Mouse (Mus musculus): ENCODE results near the gene Nr3c2. TPM values are rescaled to one million over a fixed set of nuclear protein-coding genes. Genes with fewer than 3 reads are reported as not detected.

Gene Nr3c2
- polyA plus RNA-seq, 1 experiment from 2014 or later: 3.0 TPM

DNA sequence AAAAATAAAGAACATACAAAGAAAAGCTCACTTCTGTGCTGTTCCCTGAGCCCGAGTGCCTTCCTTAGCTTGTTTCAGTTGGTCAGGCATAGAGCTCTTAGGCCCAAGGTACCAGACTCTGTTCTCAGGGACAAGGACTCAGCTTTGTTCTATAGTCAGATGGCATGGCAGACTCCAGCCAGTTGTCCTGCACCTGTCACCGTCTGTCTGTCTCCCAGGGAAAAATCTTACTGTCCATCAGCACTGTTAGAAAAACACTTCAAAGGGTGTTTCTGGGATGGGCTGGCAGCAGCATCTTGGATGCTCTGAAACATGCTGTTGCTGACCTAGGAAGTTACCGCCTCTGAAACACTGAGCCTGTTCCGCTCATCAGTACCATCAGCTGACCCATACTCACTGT, 78.7 kb downstream of the Nr3c2 start:
- no peaks in the 10 kb centered on the region for H3K36me3 ChIP-seq
- H3K4me1 ChIP-seq: peaks cover 6% of the 10 kb centered on the region
- WGBS: 85% methylated on average over 4 of the region's 4 CpGs
- no peaks in the 10 kb centered on the region for H3K27me3 ChIP-seq
- H3K4me2 ChIP-seq: no peak overlapping the region
- H3K4me3 ChIP-seq: no peak overlapping the region
- H3K27ac ChIP-seq: no peak overlapping the region
- no peak for ATAC-seq (ENCODE audit: borderline replicate concordance, extremely low read depth, low FRiP score, low TSS enrichment)
- H3K9ac ChIP-seq: no peak overlapping the region
- no peaks in the 10 kb centered on the region for H3K9me3 ChIP-seq

DNA sequence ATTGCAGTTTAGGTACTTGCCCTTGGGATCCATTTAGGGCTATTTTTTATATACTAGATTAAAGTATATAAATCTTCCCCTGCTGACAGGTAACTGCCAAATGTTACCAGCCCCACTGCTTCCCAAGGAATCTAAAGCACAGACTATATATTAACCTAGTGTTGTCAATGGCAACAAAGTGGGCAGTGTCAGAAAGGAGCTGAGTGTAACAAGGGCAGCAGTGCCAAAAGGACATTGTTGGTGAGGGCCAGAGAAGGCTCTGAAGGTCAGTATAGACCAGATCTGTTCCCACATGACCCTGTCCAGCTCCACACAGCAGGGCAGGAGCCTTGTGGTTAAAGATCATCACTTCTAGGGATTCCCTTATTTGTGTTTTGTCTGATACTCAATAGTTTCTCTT, 84.8 kb downstream of the Nr3c2 start:
- H3K4me1 ChIP-seq: 0 out of 2 replicates have a peak, but pooled peaks cover 3% of the 10 kb centered on the region
- no peak overlapping the region for H3K9ac ChIP-seq
- H3K9me3 ChIP-seq: no peaks in the 10 kb centered on the region
- no peaks in the 10 kb centered on the region for H3K27me3 ChIP-seq
- no peak overlapping the region for H3K4me2 ChIP-seq
- ATAC-seq (ENCODE audit: borderline replicate concordance, extremely low read depth, low FRiP score, low TSS enrichment): no peak
- H3K27ac ChIP-seq: no peak overlapping the region
- no peaks in the 10 kb centered on the region for H3K36me3 ChIP-seq
- no peak overlapping the region for H3K4me3 ChIP-seq

DNA sequence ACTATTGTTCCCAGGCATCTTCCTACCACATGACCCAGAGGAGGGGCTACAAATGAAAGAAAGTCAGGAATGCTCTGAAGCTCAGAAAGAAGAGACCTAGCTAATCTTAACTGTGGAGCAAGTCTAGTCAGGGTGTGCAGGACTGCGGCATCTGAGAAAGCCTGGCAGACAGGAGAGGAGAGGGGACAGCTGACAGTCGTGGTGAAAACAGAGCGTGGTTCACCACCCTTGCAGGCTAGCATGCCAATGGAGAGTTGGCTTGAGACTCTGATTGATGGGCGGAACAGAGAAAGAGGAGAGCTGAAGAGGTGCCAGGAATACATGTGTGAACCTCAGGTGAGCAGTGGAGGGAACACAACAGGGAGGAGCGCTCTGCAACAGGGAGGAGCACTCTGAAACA, 85.6 kb downstream of the Nr3c2 start:
- Histone ChIP-seq H3K4me2 (no peak overlapping the region), H3K27ac (no peak overlapping the region)
- WGBS: 82% methylated on average over 5 of the region's 5 CpGs

DNA sequence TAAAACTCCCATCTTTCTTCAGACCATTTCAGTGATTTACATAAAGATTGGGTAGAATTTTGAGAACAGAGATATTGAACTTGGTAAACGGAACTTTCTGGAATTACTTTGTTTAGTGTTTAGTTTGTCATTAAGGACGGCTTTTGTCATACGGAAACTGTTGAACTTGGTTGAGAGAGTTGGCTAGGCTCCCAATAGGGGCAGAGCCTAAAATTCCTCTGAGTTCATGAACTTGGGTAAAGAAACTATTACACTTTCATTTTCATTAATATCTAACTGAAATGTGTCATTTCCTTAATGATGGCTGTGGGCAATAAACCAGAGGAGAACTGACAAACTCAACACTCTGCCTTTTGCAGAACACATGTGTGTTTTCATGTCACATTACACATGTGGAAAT, 88.6 kb downstream of the Nr3c2 start:
- H3K9me3 ChIP-seq: no peaks in the 10 kb centered on the region
- no peak overlapping the region for H3K4me2 ChIP-seq
- no peaks in the 10 kb centered on the region for H3K27me3 ChIP-seq
- 0 out of 2 replicates have a peak, but pooled peaks cover 3% of the 10 kb centered on the region for H3K4me1 ChIP-seq
- no peak for ATAC-seq (ENCODE audit: borderline replicate concordance, extremely low read depth, low FRiP score, low TSS enrichment)
- H3K9ac ChIP-seq: no peak overlapping the region
- no peak overlapping the region for H3K27ac ChIP-seq
- WGBS: 25% methylated on average over 3 of the region's 3 CpGs
- no peaks in the 10 kb centered on the region for H3K36me3 ChIP-seq
- no peak overlapping the region for H3K4me3 ChIP-seq

More for the DNA sequence above, 85.6 kb downstream of the Nr3c2 start:
- no peak overlapping the region for H3K4me3 ChIP-seq
- H3K4me1 ChIP-seq: 0 out of 2 replicates have a peak, but pooled peaks cover 3% of the 10 kb centered on the region
- H3K9me3 ChIP-seq: no peaks in the 10 kb centered on the region
- H3K27me3 ChIP-seq: no peaks in the 10 kb centered on the region
- no peak for ATAC-seq (ENCODE audit: borderline replicate concordance, extremely low read depth, low FRiP score, low TSS enrichment)
- no peaks in the 10 kb centered on the region for H3K36me3 ChIP-seq
- H3K9ac ChIP-seq: no peak overlapping the region

DNA sequence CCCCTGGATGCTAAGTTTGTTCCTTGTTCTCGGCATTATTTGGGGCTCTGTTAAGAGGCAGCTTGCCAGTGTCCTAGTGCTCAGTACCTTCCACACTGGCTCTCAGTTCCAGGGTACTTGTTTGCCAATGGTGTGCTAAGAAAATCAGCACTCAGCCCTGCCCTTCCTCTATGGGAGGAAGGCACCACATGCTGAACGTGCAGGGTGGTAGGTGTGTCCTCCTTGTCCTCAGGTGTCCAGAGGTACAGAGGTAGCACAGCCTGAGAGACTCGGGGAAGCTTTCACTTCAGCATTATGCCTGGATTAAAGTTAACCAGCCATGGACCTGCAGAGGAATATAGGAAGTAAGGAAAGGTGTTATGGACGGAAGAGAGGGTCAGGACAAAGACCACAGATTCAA, 99.0 kb downstream of the Nr3c2 start:
- no peaks in the 10 kb centered on the region for H3K36me3 ChIP-seq
- H3K4me2 ChIP-seq: no peak overlapping the region
- no peak overlapping the region for H3K27ac ChIP-seq
- no peaks in the 10 kb centered on the region for H3K27me3 ChIP-seq
- H3K9ac ChIP-seq: no peak overlapping the region
- H3K4me1 ChIP-seq: no peaks in the 10 kb centered on the region
- no peak overlapping the region for H3K4me3 ChIP-seq
- ATAC-seq (ENCODE audit: borderline replicate concordance, extremely low read depth, low FRiP score, low TSS enrichment): no peak
- H3K9me3 ChIP-seq: no peaks in the 10 kb centered on the region
- WGBS: 62% methylated on average over 4 of the region's 4 CpGs

DNA sequence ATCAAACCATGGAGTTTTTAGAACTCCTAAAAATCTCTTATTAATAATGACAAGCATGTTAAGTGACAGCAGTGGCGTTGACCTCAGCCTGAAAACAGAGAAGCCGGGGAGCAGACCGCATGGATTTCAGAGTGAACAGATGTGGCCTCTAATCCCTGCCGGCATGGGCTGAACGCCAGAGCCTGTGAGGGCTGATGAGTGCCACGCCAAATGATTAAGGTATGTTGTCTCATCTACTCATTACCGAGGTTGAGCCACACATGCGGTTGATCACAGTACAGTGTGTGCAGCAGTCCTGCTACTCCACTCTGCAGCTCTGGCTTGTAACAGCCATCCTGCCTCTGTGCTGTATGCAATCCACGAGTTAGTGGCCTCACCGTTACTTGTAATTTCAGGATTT, 110.2 kb downstream of the Nr3c2 start:
- no peak overlapping the region for H3K9ac ChIP-seq
- no peaks in the 10 kb centered on the region for H3K4me1 ChIP-seq
- H3K36me3 ChIP-seq: no peaks in the 10 kb centered on the region
- no peaks in the 10 kb centered on the region for H3K27me3 ChIP-seq
- 64% methylated on average over 10 of the region's 10 CpGs for WGBS
- no peak overlapping the region for H3K4me3 ChIP-seq
- no peak overlapping the region for H3K27ac ChIP-seq
- no peak overlapping the region for H3K4me2 ChIP-seq
- H3K9me3 ChIP-seq: no peaks in the 10 kb centered on the region
- ATAC-seq (ENCODE audit: borderline replicate concordance, extremely low read depth, low FRiP score, low TSS enrichment): no peak

DNA sequence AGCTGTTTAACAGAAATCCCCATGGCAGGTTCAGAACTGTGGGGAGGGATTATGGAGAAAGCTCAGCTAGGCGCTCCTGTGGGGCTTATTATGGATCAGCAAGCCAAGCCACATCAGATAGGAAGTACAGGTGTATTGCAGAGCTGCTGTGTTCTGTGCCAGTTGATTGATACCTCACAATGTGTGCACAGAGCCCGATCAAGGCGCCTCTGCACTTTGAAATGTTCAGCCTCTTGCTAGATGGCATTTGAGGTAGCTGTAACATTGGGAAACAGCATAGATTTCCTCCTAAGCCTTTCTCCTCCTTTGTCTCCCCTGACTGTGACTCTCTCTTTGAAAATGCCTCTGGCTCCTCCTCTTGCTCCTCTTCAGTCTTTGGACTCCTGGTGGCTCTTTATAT, 112.7 kb downstream of the Nr3c2 start:
- Histone ChIP-seq H3K4me1 (no peaks in the 10 kb centered on the region), H3K27ac (no peak overlapping the region), H3K36me3 (no peaks in the 10 kb centered on the region), H3K27me3 (no peaks in the 10 kb centered on the region), H3K9ac (no peak overlapping the region), H3K4me3 (no peak overlapping the region), H3K4me2 (no peak overlapping the region), H3K9me3 (no peaks in the 10 kb centered on the region)
- ATAC-seq (ENCODE audit: borderline replicate concordance, extremely low read depth, low FRiP score, low TSS enrichment): no peak
- 81% methylated on average over 3 of the region's 3 CpGs for WGBS

DNA sequence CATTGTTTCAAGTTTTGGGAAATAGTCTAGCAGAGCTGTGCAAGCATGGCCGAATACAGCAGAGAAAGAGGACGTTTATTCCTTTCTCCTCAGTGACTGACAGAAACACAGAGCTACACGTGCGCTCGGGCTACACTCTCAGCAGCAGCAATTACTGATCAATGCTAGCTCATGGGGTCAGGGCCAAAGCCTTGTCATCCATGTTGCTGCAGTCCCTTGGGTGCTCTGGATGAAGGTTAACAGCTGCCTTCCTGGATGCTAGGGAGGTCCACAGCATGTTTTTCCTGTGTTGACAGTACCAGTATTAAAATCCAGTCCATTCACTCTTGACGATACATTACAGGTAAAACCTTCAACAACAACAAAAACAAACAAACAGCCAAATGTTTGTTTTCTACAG, 113.4 kb downstream of the Nr3c2 start:
- no peak for ATAC-seq (ENCODE audit: borderline replicate concordance, extremely low read depth, low FRiP score, low TSS enrichment)
- Histone ChIP-seq H3K27ac (no peak overlapping the region), H3K4me2 (no peak overlapping the region), H3K27me3 (no peaks in the 10 kb centered on the region), H3K9ac (no peak overlapping the region), H3K9me3 (no peaks in the 10 kb centered on the region), H3K4me3 (no peak overlapping the region), H3K36me3 (no peaks in the 10 kb centered on the region), H3K4me1 (no peaks in the 10 kb centered on the region)
- 73% methylated on average over 6 of the region's 6 CpGs for WGBS

DNA sequence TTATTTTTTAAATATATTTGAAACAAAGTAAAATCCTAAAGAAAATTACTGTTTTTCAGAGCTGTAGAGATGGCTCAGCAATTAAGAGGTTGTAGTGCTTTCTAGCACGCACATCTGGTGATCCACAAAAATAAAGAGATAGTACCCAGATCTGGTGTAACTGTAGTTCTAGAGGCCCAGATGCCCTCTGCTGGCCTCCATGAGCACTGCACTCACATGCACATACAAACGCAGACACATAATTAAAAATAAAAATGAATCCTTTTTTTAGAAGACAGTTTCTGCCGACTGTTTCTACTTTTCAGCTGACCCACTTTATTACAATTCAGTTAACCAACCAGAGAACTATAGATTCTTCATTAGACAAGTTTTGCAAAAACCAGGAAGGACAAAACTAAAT, 117.5 kb downstream of the Nr3c2 start:
- Histone ChIP-seq H3K4me2 (no peak overlapping the region), H3K9ac (no peak overlapping the region), H3K9me3 (no peaks in the 10 kb centered on the region), H3K4me1 (no peaks in the 10 kb centered on the region), H3K27ac (no peak overlapping the region), H3K36me3 (no peaks in the 10 kb centered on the region), H3K4me3 (no peak overlapping the region), H3K27me3 (no peaks in the 10 kb centered on the region)
- 95% methylated on average over 3 of the region's 3 CpGs for WGBS
- no peak for ATAC-seq (ENCODE audit: borderline replicate concordance, extremely low read depth, low FRiP score, low TSS enrichment)

DNA sequence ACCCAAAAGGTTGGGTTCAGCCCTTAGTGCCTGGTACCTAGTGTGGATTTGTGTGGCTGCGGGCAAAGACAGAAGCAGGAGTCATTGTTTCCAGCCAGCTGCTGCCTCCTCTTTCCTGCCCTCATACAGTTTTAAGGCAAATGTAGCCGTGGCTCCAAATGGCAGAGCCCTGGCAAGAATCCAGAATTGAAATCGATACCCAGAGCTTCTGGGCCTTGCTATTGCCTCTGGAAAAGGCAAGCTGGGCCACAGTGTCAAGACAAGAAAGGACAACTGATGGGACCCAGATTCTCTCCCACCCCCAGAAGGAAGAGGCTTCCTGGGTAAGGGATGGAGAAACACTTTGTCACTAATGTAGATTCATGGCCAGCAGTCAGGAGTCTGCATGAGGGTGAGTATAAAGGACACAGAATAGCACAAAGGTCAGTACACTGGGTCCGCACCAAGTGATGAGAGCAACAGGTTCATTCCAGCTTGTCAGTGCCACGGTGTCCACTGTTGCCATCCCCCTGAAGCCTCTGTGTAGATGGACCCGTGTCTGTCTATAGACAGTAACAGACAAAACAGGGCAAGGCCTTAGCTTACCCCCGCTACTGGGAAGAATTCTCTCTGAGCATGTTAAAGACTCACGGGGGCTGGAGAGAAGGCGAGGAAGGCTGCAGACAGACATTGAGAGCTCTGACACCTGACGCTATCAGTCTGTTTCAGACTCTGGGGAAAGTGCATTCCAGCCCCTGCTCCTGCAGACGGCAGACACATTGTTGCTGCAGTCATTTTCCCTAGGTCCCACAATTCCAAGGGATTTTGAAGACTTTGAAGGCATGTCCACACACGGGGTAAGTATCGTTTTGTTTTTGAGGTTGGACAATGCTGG, 124.8 kb downstream of the Nr3c2 start:
- H3K36me3 ChIP-seq: no peaks in the 10 kb centered on the region
- ATAC-seq (ENCODE audit: borderline replicate concordance, extremely low read depth, low FRiP score, low TSS enrichment): no peak
- H3K27ac ChIP-seq: no peak overlapping the region
- H3K4me2 ChIP-seq: no peak overlapping the region
- no peaks in the 10 kb centered on the region for H3K9me3 ChIP-seq
- no peak overlapping the region for H3K4me3 ChIP-seq
- WGBS: 55% methylated on average over 13 of the region's 13 CpGs
- no peaks in the 10 kb centered on the region for H3K27me3 ChIP-seq
- no peak overlapping the region for H3K9ac ChIP-seq
- no peaks in the 10 kb centered on the region for H3K4me1 ChIP-seq

DNA sequence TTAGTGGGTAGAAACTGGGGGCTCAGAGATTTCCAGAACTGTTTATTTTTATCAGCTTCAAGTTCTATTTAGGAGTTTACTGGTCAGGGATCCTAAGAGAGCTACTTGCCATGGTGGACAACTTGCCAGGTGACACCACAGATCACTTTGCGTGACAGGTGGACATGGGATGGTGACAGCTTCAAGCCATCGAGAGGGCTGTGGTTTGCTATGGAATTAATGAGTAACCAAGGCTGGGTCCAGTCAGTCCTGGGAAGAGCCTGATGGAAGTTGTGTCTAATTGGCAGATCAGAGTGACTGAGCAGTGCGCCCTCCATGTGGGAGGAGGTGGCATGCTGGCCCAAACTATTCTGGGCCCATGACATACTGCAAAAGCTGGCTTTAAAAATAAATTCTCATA, 132.0 kb downstream of the Nr3c2 start:
- Histone ChIP-seq H3K27ac (no peak overlapping the region), H3K36me3 (no peaks in the 10 kb centered on the region), H3K4me1 (no peaks in the 10 kb centered on the region), H3K9me3 (no peaks in the 10 kb centered on the region), H3K9ac (no peak overlapping the region), H3K4me2 (no peak overlapping the region), H3K4me3 (no peak overlapping the region), H3K27me3 (no peaks in the 10 kb centered on the region)
- ATAC-seq (ENCODE audit: borderline replicate concordance, extremely low read depth, low FRiP score, low TSS enrichment): no peak
- WGBS: 81% methylated on average over 3 of the region's 3 CpGs

DNA sequence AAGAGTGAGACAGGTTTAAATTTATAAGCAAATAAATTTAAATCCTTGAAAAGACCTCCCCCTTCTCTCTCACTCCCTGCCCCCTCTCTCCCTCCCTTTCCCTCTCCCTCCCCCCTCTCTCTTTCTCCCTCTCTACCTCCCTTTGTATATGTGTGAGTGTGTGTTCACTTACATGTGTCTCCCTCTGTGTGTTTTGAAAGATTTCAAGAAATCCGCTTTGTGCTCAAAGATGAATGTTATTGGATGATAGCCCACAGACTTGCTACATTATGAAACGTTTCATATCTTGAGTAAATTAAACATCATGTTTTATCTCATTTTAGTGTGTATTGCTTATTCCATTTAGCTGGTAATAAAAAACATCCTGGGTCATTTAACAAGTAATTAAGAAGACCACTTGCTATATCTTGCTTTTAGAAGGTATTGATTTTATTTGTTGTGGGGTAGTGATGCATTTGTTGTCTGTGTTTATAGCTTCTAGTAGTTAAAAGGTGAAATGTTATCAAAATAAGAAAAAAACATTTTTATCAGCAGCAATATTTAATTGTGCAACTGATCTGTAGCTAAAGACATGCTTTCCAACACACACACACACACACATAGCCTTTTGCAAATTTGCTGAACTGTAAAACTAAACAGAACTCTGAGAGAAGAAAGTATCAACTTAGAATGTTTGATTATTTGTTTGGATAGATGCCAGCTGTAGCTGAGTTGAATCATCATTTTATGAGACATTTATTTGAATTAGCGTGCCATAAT, 134.6 kb downstream of the Nr3c2 start:
- ATAC-seq (ENCODE audit: borderline replicate concordance, extremely low read depth, low FRiP score, low TSS enrichment): peak; percentile 72; the same call in 1 of the 2 replicates
- no peaks in the 10 kb centered on the region for H3K9me3 ChIP-seq
- no peaks in the 10 kb centered on the region for H3K27me3 ChIP-seq
- H3K4me3 ChIP-seq: no peak overlapping the region
- H3K4me2 ChIP-seq: no peak overlapping the region
- 46% methylated on average over 3 of the region's 3 CpGs for WGBS
- no peaks in the 10 kb centered on the region for H3K4me1 ChIP-seq
- H3K36me3 ChIP-seq: no peaks in the 10 kb centered on the region
- no peak overlapping the region for H3K27ac ChIP-seq
- no peak overlapping the region for H3K9ac ChIP-seq

Data from lung, embryonic 15.5 days (tissue).